Mouse (Mus musculus) spleen, postnatal 36 days (tissue): ENCODE data around the gene Gpc6.

Experiments
- DNase-seq, 2 experiments: peaks; one replicate each; pipeline ENCODE4 v3.0.0; 2022; ENCODE audit warnings: low spot score in 2 of 2, mixed read lengths in 1 of 2

Gpc6 gene

DNA sequence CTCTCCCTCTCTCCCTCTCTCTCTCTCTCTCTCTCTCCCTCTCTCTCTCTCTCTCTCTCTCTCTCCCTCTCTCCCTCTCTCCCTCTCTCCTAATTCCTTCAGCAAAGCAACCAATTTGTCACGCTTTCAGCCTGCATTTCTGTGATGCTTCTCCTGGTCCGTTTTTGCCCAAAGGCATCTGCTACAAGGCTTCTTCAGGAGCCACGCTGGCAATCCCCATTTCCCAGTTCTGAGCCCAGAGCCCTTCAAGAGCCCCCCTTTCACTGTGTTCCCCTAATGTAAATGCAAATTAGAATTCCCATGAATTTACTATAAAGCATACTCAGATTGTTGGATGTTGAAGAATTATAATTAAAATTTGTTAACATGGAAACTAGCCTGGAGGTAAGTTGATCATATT, 686.0 kb downstream of the Gpc6 start:
- DNase-seq, result no peak

DNA sequence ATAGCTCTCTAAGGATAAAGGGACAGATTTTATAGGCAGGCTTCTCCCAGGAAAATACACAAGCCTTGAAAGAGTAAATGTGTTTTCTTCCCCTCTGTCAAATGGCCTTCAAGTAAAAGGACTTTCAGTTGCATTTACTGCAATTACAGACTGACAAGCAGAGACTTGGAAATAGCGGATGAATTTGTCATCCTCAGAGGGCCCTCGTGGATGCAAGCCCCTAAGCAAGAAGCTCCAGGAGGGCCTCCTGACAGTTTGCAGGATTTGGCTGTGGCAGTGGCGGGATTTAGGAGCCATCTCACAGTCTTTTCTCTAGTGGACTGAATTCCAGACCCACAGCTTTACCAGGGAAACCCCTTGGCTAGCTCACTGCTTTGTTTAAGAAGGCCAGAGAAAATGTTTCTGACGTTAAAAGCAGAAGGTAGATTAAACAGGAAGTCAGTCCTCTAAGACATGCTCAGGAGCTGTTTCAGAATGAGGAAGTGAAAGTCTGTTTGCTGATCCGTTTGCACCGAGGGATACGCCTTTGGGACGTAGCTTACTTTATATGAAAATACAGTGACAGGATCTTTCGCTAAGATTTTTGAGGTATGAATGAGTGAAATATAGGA, 700.1 kb downstream of the Gpc6 start:
- DNase-seq, result peak; percentile 59 to 69

DNA sequence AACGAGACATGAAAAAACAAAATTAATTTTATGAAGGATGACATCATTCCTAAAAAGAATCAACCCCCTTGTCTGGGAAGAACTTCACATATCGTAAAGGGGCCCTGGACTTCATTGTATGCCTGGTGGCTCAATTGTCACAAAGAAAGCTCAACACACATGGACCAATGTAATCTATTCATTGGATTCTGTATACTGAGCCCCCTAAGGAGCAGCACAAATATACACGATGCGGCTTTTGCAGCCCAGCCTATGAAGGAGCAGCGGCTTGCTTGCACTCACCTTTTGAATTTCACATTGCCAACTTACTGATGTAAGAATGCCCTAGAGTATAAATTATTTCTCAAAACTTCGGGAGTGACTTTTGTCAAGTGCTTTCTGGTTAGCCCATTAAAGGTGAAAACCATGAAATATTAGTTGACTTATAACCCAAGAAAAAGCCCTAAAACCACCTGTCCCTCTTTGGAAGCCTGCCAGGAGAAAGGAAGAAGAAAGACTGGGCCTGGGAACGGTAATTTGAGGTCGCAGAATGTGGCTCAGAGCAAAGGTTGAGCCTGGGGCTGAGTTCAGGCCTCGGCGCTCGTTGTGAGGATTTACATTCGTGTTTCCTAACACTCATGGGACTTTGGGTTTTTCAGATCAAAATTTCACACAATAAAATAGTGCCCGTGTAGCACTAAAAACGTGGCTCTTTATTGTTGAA, 709.3 kb downstream of the Gpc6 start:
- DNase-seq, result no peak

DNA sequence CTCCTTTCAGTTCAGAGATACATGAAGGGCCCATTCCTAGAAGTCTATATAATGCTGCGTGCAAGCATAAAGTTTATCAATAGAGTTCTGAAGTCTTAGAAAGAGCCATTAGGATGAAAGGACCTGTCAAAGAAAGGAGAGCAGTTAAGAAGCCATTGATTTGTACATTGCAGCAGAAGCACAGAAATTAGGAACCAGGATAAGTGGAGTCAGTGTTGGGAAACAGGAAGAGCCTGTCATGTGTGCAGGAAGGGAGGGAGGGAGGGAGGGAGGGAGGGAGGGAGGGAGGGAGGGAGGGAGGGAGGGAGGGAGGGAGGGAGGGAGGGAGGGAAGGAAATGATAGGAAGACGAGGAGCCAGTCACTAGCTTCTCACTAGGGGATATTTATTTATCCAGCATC, 716.7 kb downstream of the Gpc6 start:
- DNase-seq, result no peak

DNA sequence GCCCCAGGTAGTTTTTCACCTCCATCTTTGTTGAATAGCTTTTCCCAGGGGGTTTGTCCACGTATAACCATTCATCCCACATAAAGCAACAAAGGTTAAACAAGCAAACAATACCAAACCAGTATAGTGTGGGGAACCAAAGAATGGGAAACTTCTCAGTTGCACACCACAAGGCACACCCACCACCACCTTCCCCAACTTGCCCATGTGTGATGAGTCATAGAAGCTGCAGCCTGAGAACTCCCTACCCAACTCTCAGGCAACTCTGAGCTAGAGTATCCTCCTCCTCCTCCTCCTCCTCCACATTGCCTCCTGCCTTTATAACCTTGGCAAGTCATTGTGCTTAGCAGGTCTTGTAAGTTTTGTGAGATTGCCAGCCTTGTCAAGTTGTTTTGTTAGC, 718.0 kb downstream of the Gpc6 start:
- no peak for DNase-seq

DNA sequence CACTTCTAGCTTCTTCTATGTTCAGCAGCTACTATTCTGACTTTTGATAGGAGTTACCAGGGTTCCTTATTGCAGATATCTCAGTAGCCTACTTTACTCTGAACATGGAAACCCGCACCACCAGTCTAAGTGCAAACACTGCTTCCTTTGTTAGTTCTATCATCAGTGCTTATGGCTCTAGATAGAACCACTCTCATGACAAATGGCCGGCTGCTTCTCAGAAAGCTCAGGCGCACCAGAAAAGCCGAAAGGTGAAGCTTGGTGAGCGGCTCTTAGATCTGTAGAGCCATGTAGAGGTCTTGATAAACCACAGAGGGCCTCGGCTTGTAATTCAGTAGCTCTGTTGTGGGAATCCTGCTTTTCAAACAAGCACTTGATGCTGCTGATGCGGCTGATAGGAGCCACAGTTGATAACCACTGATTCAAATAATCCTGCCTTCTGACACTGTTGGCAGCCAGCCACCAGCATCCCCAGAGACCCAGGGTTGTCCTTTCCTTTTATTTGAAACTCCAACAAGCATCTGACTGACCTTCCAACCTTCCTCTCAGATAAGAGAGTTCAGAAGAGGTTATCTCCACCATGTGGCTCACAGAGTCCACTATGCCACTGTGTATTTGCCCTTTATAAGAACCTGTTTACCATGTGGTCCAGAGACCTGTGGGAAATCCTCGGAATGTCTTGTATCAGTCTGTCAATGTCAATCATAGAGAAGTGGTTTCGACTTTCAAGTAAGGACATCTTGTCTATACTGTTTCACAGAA, 723.3 kb downstream of the Gpc6 start:
- DNase-seq, result no peak

DNA sequence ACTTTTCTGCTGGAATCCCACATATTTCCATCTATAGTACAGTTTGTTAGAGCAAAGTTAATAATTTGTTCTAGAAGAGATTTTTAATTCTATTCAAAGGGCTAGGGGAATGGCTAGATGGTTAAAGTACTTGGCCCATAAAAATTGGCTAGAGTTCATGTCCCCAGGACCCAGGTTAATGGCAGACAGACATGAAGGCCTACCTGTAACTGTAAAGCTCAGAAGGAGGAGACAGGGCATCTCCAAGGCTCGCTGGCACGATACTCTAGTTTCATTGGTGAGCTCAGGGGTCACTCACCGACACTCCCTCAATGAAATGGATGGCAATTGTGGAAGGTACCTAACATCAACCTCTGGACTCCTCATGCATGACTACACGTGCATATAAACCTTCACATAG, 725.0 kb downstream of the Gpc6 start:
- DNase-seq, result no peak

DNA sequence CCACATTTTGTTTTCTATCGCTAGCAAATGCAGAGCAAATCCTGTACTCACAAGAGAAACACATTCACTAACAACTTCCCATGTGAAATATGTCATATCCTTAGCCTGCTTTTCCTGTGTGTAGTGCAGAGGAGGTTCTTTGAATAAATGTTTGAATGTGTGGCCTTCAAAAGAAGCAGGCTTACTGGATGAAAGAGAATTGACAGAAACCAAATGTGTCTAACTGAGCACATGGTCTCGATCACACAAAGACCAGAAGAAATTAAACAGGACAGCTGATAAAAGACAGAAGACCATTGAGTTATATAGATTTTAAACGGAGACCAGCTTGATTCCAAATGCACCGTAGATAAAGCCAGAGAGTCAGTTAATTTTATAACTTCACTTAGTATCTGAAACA, 726.2 kb downstream of the Gpc6 start:
- DNase-seq, result no peak

DNA sequence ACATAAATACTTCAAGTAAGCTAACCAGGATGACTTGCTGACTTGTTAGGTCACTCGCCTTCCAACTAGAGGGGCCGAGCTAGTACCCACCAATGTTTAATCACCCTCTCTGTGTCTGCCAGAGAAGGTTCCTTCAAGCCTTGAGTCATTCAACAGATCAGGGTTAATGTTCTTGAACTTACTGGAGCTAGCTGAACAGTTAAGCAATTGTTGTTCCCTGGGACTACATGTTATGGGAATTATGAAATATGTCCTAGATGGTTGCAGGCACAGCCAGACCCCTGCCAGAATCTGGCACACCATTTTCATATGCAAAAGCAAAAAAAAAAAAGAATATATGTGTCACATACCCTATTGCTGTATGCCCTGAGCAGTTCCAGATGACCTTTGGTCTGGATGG, 726.8 kb downstream of the Gpc6 start:
- DNase-seq, result no peak

DNA sequence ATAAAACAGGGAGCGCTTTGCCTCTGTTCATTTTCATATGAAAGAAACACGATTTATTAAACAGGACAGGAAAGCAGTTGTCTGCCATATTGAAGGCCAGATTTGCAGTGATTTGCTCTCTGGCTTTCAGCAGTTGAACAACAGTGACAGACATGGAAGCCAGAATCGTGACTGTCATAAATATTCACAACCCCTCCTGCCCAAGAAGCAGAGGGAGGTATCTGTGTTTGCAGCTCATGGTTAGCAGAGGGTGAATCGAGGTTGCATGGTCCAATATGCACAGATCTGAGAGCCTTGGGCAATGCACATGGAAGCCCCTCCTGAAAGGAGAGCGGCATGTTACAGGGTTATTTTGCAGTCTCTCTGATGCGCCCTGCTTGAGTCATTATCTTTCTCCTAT, 730.3 kb downstream of the Gpc6 start:
- DNase-seq, result no peak

DNA sequence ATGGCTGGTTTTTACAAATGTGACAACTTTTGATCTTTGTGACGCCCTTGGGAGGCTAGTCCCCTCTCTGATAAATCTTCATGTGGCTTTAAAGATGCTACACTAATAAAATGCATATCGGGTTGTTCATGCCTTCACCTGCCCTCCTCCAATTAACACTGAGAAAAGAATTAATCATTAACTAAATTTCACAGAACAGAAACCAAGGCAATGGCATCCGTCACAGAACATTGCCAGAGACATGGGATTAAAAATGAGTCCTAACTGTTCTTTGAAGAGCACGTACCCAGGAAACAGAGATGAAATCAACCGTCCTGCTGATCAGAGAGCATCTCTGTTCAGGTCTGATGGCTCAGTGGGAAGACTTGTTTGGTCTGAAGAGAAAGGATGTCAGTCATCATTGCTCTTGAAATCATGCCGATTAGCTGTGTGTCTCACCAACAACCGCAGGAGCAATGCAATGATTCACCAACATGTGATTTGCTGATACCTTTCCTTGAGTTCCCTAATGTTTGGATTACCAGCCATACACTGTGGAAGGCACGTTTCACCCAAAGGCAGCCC, 734.2 kb downstream of the Gpc6 start:
- DNase-seq, result no peak

DNA sequence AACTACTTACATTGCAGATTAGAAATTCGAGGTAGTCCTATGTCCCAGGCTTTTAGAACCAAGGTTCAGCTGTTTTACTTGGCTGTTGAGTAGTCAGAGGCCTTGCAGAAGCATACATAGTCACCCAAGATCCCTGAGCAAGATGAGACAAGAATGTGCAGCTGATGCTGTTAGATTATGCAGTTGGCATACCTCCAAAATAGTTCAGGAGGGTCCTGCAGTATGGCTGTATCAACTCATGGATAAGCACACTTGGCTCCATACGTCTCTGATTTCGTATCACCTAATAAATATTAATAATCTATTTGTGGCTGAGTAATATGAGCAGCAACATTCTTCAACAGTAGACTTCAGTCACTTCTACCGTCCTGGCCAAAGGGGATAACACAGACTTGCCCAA, 737.1 kb downstream of the Gpc6 start:
- DNase-seq, result no peak

DNA sequence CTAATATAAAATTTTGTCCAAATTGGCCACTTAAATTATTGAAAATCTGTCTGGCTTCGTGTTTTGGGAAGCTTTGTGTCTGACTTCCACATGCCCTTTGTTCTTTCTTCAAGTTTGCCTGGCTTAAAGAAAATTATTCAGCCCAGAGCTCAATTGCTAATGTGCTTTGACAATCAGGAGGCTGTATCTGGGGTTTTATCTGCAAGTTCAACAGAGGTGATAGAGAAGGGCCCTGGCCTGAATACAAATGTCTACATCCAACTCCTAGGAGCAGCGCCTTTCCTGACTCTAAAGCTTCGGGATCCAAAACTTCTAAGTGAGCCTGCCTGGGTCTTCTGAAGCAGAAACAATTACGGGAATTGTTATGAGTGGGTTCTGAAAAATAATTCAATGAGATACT, 739.7 kb downstream of the Gpc6 start:
- DNase-seq, result no peak

DNA sequence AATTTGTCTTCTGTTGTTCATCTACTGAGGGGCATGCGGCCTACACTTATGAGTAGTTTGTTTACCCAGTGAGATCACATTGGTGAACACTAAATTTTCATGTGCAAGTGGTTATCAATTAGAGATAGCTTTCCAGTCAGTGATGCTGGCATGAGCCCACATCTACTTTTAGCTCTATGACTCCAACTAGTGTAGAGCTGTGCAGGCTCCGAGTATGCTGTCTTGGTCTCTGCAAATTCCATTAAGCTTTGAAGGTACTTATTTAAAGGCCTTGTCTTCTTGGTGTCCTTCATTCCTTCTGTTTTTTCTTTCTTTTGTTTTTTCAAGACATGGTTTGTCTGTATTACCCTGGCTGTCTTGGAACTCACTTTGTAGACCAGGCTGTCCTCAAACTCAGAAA, 741.0 kb downstream of the Gpc6 start:
- DNase-seq, result no peak

DNA sequence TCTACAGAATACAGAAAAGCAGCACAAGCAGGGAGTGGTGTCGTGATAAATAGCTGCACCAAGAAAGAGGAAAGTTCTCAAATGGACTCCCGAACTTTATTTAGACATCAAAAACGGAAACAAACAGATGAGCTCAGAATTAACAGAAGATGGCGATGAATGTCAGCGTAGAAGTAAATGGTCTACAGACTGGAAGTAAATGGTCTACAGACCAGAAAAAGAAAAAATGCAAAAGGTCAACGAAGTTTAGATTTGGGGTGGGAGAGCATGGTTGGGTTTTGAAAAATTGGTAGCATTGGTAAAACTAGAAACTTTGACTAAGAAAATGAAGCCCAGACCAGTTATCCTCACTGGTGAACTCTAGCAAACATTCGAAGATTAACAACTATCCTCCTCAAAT, 748.4 kb downstream of the Gpc6 start:
- DNase-seq, result no peak

DNA sequence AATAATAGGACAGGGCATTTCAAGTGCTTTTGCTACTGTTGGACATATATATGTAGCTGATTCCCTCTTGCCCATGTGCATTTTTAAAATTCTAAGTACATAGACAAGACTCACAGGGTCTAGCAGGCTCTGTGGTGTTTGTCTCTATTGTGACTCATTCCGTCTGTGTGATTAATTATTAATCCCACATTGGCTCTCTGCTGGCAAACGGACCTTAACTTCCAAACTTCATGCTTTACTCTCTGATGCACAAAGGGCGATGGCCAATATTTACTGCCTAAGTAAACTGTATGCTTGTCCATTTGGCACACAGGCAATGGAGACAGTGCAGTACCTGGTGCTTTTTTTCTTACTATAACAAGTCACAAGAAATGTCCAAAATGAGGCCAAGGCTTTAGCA, 749.4 kb downstream of the Gpc6 start:
- DNase-seq, result no peak

DNA sequence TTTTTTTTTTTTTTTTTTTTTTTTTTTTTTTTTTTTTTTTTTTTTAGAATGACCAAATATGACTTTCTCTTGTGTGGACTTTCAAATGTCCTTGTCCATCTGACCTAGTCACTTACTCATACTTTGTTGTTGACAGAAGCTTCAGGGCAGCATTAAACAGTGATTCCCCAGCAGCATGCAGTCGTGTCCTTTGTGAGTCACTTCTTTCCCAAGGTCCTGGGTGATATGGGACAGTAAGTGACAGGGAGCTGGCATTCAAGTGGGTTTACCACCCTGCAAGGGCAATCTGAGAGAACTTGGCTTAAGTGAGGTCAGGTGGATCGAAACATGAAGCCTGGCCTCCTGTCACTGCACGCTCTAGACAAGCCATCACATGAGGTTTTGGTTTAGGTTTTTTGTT, 754.8 kb downstream of the Gpc6 start:
- no peak for DNase-seq

DNA sequence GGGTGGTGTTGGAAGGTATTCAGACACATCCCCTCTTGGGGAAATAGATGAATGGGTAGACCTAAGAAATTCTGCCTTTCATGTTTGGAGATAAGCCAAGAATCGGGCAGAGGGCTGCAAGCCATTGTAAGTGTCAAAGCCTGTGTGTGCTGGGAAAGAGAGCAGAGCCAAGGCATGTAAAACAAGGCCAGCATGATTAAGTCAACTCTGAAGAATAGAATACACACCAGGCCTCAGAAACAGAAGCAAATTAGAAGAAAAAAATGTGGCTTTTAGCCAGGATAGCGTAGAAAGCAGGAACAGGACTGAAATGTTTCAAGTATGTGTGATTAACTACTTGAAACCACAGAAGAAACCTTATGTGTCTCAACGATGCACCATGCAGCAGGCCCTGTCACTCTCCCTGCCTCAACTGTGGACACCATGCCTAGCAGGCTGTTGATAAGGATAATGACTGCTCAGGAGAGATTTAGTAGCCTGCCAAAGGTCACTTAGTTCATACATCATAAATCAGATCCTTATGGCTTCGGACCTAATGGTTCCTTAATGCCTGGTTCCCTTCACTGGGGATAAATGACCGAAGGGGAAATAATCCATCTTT, 756.3 kb downstream of the Gpc6 start:
- DNase-seq, result no peak

DNA sequence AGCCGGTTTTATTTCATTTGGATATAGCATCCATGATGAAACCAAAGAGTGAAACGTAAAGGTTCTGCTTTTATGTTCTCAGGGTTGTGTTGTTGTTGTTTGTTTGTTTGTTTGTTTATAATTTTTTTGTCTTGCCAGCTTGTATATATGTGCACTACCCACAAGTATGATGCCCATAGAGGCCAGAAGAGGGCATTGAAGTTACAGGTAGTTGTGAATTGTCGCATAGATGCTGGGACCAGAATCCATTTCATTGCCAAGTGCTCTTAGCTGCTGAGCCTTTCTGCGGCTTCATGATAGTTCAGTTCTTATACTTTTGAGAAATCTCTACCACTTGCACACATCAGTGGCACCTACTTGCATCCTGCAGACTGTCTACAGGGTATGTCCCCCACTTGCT, 758.0 kb downstream of the Gpc6 start:
- no peak for DNase-seq

DNA sequence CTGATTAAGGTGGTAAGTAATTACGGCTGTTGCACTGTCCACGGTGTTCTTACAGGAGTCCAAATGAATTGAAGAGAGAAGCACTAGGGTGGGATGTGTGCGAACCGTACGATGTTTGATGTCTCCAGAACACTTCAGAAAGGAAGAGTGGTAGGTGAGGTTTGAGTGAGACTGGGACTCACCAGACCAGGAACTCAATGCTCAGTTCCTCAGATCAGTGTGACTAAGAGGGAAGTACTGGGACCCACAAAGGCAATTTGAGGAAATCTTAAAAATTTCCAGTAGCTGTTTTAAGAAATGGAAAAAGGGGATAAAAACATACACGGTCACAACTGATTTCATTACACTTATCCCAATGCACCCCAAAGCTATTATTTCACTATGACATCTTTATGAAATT, 764.7 kb downstream of the Gpc6 start:
- no peak for DNase-seq

DNA sequence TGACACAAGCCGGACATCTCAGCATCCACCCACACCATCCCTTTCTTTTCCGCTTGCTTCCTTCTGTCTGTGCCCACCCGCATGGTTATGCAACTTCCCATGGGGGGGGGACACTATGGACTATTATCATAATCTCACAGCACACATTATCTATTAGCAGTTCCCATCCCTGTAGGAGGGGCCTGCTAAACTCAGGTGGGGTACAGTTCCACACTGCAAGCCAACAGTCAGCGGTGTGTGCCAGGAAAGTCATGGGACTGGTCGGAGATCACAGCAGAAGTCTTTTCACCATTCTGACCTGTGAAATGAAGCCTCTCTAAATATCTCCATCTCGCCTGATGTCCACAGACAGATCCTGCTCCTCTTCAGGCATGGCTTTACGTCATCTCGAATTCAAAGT, 770.5 kb downstream of the Gpc6 start:
- no peak for DNase-seq

DNA sequence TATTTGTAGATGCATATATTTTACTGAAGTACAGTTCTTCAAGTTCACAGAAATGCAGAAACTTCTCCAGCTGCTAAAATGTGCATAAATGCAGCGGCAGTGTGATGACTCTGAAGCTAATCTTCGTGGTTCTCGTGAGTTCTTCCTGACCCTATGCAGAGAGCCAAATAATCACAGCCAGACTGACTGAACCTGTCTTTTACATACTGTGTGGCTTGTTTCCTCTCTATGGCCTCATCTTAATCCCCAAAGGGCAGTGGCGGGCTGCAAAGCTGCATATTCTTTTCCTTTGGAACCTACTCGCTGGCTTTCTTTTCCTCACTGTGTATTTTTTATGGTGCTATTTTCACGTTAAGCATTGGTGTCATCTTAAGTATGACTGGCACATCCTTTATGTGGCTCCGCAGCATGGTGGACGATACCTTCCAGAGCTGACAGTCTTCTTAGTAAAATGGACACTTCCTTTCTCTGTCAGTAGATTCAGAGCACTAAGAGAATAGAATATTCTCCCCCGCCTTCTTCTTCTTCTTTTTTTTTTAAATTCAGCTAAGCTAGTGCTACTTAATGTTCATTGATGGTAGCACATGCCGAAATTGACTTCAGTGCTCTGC, 775.7 kb downstream of the Gpc6 start:
- DNase-seq, result no peak
